Mouse (Mus musculus): ENCODE results near the gene Fam72a. TPM values are rescaled to one million over a fixed set of nuclear protein-coding genes. Genes with fewer than 3 reads are reported as not detected.

Fam72a gene
- polyA plus RNA-seq, 1 experiment from 2014 or later = 3.0 TPM

DNA sequence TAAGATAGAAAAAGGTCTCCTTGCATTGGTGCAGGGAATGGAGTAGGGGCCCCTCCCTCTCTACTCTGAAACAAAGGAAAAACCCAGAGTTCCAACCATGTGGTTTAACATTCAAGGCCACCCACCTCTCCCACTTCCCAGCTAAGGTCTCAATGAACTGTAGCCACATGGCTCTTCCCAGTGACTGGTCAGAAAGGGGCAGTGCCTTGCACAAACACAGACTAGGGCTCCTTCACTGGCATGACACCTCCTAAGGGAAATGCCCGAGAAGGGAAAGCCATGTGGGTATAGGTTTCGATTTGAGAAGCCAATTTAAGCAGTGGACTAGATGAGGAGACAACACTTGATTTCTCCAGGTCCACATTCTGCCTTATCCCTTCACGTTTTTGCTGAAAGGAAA, 3.9 kb upstream of the Fam72a start:
- H3K4me3 ChIP-seq (ENCODE audit: low read depth, low read length) = peak overlapping the region; percentile 80; the same call in 1 of the 2 replicates
- H3K4me1 ChIP-seq (ENCODE audit: control insufficient read depth, insufficient read depth, low read length) = peaks cover 26% of the 10 kb centered on the region
- DNase-seq (ENCODE audit: low spot score) (no peak), ATAC-seq (ENCODE audit: insufficient read depth, low FRiP score, low TSS enrichment) (no peak)
- WGBS = 39% methylated on average over 3 of the region's 3 CpGs
- H3K27ac ChIP-seq (ENCODE audit: low read depth, low read length) = no peak overlapping the region
- H3K36me3 ChIP-seq (ENCODE audit: control insufficient read depth, insufficient read depth, low read length) = no peaks in the 10 kb centered on the region
- no peaks in the 10 kb centered on the region for H3K9me3 ChIP-seq (ENCODE audit: control insufficient read depth, low read length)
- H3K9ac ChIP-seq (ENCODE audit: low read length) = peak overlapping the region; percentile 18; the same call in 1 of the 2 replicates
- H3K27me3 ChIP-seq (ENCODE audit: control insufficient read depth, insufficient read depth, low read length) = no peaks in the 10 kb centered on the region
- peak overlapping the region; percentile 96 for H3K4me2 ChIP-seq (ENCODE audit: low read depth)

GRCm38 (mm10) chr1:131525101-131525585, 2.6 kb upstream of the Fam72a start:
- Histone ChIP-seq H3K4me2 (ENCODE audit: low read depth) (peak overlapping the region; percentile 96), H3K4me1 (ENCODE audit: control insufficient read depth, insufficient read depth, low read length) (peaks cover 33% of the 10 kb centered on the region), H3K27me3 (ENCODE audit: control insufficient read depth, insufficient read depth, low read length) (no peaks in the 10 kb centered on the region), H3K4me3 (ENCODE audit: low read depth, low read length) (peak overlapping the region; percentile 80), H3K9ac (ENCODE audit: low read length) (peak overlapping the region; percentile 86), H3K27ac (ENCODE audit: low read depth, low read length) (peak overlapping the region; percentile 86; the same call in 1 of the 2 replicates), H3K36me3 (ENCODE audit: control insufficient read depth, insufficient read depth, low read length) (no peaks in the 10 kb centered on the region), H3K9me3 (ENCODE audit: control insufficient read depth, low read length) (no peaks in the 10 kb centered on the region)
- ATAC-seq (ENCODE audit: insufficient read depth, low FRiP score, low TSS enrichment) = no peak
- peak; percentile 52 for DNase-seq (ENCODE audit: low spot score)
- WGBS = under 1% methylated on average over 26 of the region's 26 CpGs

- peak overlapping the region; percentile 96 for H3K4me2 ChIP-seq (ENCODE audit: low read depth)
- under 1% methylated on average over 41 of the region's 41 CpGs for WGBS
- H3K4me1 ChIP-seq (ENCODE audit: control insufficient read depth, insufficient read depth, low read length) = peaks cover 35% of the 10 kb centered on the region
- peak overlapping the region; percentile 80 for H3K4me3 ChIP-seq (ENCODE audit: low read depth, low read length)
- no peaks in the 10 kb centered on the region for H3K36me3 ChIP-seq (ENCODE audit: control insufficient read depth, insufficient read depth, low read length)
- ATAC-seq (ENCODE audit: insufficient read depth, low FRiP score, low TSS enrichment) (no peak), DNase-seq (ENCODE audit: low spot score) (peak; percentile 60)
- peak overlapping the region; percentile 86 for H3K27ac ChIP-seq (ENCODE audit: low read depth, low read length)
- H3K27me3 ChIP-seq (ENCODE audit: control insufficient read depth, insufficient read depth, low read length) = no peaks in the 10 kb centered on the region
- peak overlapping the region; percentile 86 for H3K9ac ChIP-seq (ENCODE audit: low read length)
- H3K9me3 ChIP-seq (ENCODE audit: control insufficient read depth, low read length) = no peaks in the 10 kb centered on the region
Observed at GRCm38 (mm10) chr1:131525586-131526271, 2.0 kb upstream of the Fam72a start.

DNA sequence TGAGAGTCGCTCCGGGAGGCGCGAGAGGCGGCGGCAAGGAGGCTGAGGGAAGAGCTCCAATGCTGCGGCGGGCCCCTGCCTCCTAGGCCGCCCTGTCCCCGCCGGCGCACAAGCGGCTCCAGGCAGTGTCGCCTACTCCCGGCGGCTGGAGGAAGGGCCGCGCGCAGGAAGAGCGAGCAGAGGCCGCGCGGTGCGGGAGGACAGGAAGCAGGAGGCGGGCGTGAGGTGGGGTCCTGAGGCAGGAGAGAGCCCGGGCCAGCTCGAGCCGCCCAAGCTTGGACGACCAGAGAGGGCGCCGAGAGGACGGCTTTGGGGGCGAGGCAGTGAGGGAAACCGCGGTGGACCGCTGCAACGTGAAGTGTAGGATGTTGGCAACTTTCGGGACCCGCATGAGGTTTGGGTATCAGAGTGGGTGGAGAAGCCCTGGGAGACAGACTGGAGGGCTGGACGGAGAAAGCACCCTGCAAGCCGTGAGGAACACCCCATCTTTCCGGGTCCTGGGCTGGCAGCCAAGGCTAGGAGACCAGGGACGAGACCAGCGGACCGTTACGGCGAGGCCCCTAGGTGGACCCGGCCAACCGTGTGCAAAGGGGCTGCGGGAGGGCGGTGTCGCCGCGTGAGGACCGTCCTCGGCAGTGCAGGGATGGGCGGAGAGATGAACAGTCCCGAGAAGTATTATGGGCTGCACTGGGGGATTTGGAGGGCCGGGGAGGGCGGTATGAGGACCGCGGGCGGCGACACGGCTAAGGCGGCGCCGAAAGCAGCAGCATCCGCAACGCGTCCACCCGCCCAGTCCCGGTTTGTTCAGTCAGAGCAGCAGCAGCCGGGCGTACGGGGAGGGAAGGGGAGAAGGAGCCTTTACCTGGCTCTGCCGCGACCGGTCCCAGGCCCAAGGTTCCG, 1.1 kb upstream of the Fam72a start:
- ATAC-seq (ENCODE audit: insufficient read depth, low FRiP score, low TSS enrichment) = peak; percentile 43
- WGBS = under 1% methylated on average over 77 of the region's 81 CpGs
- Histone ChIP-seq H3K9ac (ENCODE audit: low read length) (peak overlapping the region; percentile 86), H3K36me3 (ENCODE audit: control insufficient read depth, insufficient read depth, low read length) (no peaks in the 10 kb centered on the region), H3K9me3 (ENCODE audit: control insufficient read depth, low read length) (no peaks in the 10 kb centered on the region), H3K27ac (ENCODE audit: low read depth, low read length) (peak overlapping the region; percentile 86), H3K4me1 (ENCODE audit: control insufficient read depth, insufficient read depth, low read length) (peaks cover 36% of the 10 kb centered on the region), H3K27me3 (ENCODE audit: control insufficient read depth, insufficient read depth, low read length) (no peaks in the 10 kb centered on the region), H3K4me3 (ENCODE audit: low read depth, low read length) (peak overlapping the region; percentile 80), H3K4me2 (ENCODE audit: low read depth) (peak overlapping the region; percentile 96)
- DNase-seq (ENCODE audit: low spot score) = peak; percentile 82

DNA sequence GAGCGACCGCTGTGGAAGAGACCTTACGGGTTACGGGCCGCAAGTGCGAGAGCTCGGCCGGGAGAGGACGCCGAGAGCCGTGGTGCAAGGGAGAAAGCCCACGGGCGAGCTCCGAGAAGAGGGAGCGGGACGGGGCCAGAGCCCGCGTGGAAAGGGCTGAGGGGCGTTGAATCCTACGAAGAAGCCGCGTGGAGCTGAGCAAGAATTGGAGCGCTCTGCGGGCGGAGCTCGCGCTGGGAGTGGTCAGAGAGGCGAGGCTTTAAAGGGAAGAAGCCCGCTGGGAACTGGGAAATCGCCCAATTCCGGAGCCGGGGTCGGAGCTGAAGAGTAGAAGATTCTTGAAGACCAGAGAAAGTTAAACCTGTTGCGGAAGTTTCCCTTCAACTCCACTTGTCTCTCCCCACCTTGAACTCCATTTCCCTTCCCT, 391 bp downstream of the Fam72a start:
- ATAC-seq (ENCODE audit: insufficient read depth, low FRiP score, low TSS enrichment) (no peak), DNase-seq (ENCODE audit: low spot score) (no peak)
- peak overlapping the region; percentile 81 for H3K4me3 ChIP-seq (ENCODE audit: low read depth, low read length)
- no peaks in the 10 kb centered on the region for H3K36me3 ChIP-seq (ENCODE audit: control insufficient read depth, insufficient read depth, low read length)
- under 1% methylated on average over 33 of the region's 34 CpGs for WGBS
- H3K4me1 ChIP-seq (ENCODE audit: control insufficient read depth, insufficient read depth, low read length) = peaks cover 36% of the 10 kb centered on the region
- peak overlapping the region; percentile 72 for H3K9ac ChIP-seq (ENCODE audit: low read length)
- no peaks in the 10 kb centered on the region for H3K27me3 ChIP-seq (ENCODE audit: control insufficient read depth, insufficient read depth, low read length)
- no peaks in the 10 kb centered on the region for H3K9me3 ChIP-seq (ENCODE audit: control insufficient read depth, low read length)
- H3K27ac ChIP-seq (ENCODE audit: low read depth, low read length) = peak overlapping the region; percentile 82
- peak overlapping the region; percentile 90 for H3K4me2 ChIP-seq (ENCODE audit: low read depth)

GRCm38 (mm10) chr1:131528561-131529166, 961 bp downstream of the Fam72a start:
- Histone ChIP-seq H3K36me3 (ENCODE audit: control insufficient read depth, insufficient read depth, low read length) (no peaks in the 10 kb centered on the region), H3K9me3 (ENCODE audit: control insufficient read depth, low read length) (no peaks in the 10 kb centered on the region), H3K27ac (ENCODE audit: low read depth, low read length) (peak overlapping the region; percentile 82; the same call in 1 of the 2 replicates), H3K4me3 (ENCODE audit: low read depth, low read length) (peak overlapping the region; percentile 81), H3K4me2 (ENCODE audit: low read depth) (peak overlapping the region; percentile 90), H3K27me3 (ENCODE audit: control insufficient read depth, insufficient read depth, low read length) (no peaks in the 10 kb centered on the region), H3K4me1 (ENCODE audit: control insufficient read depth, insufficient read depth, low read length) (peaks cover 30% of the 10 kb centered on the region), H3K9ac (ENCODE audit: low read length) (peak overlapping the region; percentile 72)
- ATAC-seq (ENCODE audit: insufficient read depth, low FRiP score, low TSS enrichment) = no peak
- 2% methylated on average over 9 of the region's 9 CpGs for WGBS
- no peak for DNase-seq (ENCODE audit: low spot score)

GRCm38 (mm10) chr1:131539771-131540170, 12.1 kb downstream of the Fam72a start:
- Histone ChIP-seq H3K4me1 (ENCODE audit: control insufficient read depth, insufficient read depth, low read length) (no peaks in the 10 kb centered on the region), H3K27ac (ENCODE audit: low read depth, low read length) (no peak overlapping the region), H3K4me2 (ENCODE audit: low read depth) (no peak overlapping the region), H3K9me3 (ENCODE audit: control insufficient read depth, low read length) (no peaks in the 10 kb centered on the region), H3K36me3 (ENCODE audit: control insufficient read depth, insufficient read depth, low read length) (no peaks in the 10 kb centered on the region), H3K27me3 (ENCODE audit: control insufficient read depth, insufficient read depth, low read length) (no peaks in the 10 kb centered on the region), H3K4me3 (ENCODE audit: low read depth, low read length) (no peak overlapping the region), H3K9ac (ENCODE audit: low read length) (no peak overlapping the region)
- WGBS = 94% methylated on average over 4 of the region's 4 CpGs
- ATAC-seq (ENCODE audit: insufficient read depth, low FRiP score, low TSS enrichment) = no peak
- DNase-seq (ENCODE audit: low spot score) = no peak

- Histone ChIP-seq H3K27ac (ENCODE audit: low read depth, low read length) (no peak overlapping the region), H3K9ac (ENCODE audit: low read length) (no peak overlapping the region), H3K9me3 (ENCODE audit: control insufficient read depth, low read length) (no peaks in the 10 kb centered on the region), H3K4me3 (ENCODE audit: low read depth, low read length) (no peak overlapping the region), H3K4me1 (ENCODE audit: control insufficient read depth, insufficient read depth, low read length) (no peaks in the 10 kb centered on the region), H3K36me3 (ENCODE audit: control insufficient read depth, insufficient read depth, low read length) (no peaks in the 10 kb centered on the region), H3K4me2 (ENCODE audit: low read depth) (no peak overlapping the region), H3K27me3 (ENCODE audit: control insufficient read depth, insufficient read depth, low read length) (no peaks in the 10 kb centered on the region)
- ATAC-seq (ENCODE audit: insufficient read depth, low FRiP score, low TSS enrichment) (peak; percentile 74; the same call in 1 of the 2 replicates), DNase-seq (ENCODE audit: low spot score) (no peak)
- 49% methylated on average over 5 of the region's 5 CpGs for WGBS
Observed at GRCm38 (mm10) chr1:131540795-131541194, 13.1 kb downstream of the Fam72a start.

Data from neural tube, embryonic 11.5 days (tissue).